Mouse (Mus musculus): ENCODE data around the gene Fam222a.

The Fam222a gene

DNA sequence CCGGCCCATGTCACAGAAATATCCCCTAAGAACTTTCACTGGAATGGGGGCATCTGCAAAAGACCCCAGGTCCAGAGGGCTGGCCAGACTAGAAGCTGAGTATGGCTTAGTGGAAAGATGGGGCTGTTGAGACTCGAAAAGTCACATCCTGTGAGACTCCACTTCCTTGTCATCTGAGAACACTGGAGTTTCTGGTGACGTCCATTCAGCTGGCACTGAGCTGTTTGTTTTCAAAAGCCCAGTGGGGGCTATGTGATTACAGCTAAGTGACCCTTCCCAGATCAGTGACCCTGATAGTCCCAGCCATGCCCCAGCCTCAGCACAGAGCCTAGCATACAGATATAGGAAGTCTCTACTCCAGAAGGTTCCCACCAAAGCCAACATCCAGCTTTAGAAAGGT, 83.6 kb downstream of the Fam222a start:
- DNase-seq (ENCODE audit: low read depth, low spot score): no peak

DNA sequence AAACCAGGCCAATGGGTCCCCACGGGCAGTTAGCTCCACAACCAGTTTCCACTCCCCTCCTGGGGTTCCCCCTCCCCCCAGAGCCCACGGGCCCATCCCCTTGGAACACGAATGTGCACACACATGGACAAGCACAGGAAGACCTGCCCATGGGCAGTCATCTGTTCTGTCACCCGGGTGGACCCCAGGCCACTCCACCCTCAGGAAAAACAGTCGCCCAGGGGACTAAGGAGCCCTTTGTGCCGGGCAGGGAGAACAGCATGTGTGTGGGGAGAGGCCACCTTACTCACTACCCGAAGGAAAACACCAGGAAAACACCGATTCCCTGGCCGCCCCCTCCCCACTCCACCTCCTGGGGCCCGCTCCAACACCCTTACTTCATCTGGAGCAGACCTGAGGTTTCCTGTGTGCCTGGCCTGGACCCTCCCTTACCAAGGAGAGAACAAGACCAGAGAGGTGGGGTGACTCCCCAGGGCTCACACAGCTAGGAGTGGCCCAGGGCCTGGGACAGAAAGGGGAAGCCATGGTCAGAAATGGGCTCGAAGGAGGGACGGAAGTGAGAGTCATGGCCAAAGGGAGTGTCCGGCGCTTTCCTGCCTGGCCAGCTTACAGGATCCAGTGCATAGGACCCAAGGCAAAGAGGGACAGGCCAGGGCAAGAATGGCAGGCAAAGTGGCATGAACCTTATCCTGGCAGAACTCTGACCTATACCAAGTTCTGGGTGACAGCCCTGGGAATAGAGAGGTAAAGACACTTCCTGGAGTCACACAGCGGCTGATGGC, 86.0 kb downstream of the Fam222a start:
- DNase-seq (ENCODE audit: low read depth, low spot score): no peak

GRCm38 (mm10) chr5:114655721-114656120, 87.9 kb downstream of the Fam222a start:
- DNase-seq (ENCODE audit: low read depth, low spot score): no peak

- DNase-seq (ENCODE audit: low read depth, low spot score): no peak
These were observed 88.5 kb downstream of the Fam222a start for GRCm38 (mm10) chr5:114656305-114656704.

- DNase-seq (ENCODE audit: low read depth, low spot score): no peak
These were observed 89.6 kb downstream of the Fam222a start for GRCm38 (mm10) chr5:114657426-114657825.

GRCm38 (mm10) chr5:114658255-114658654, 90.4 kb downstream of the Fam222a start, which contains the start of gene Trpv4:
TSS of gene Trpv4 (minus strand) at chr5:114658421.
- no peak for DNase-seq (ENCODE audit: low read depth, low spot score)

- no peak for DNase-seq (ENCODE audit: low read depth, low spot score)
These were observed 93.2 kb downstream of the Fam222a start for GRCm38 (mm10) chr5:114661029-114661428.
